Mouse (Mus musculus): ENCODE results near the gene Luc7l3. TPM values are rescaled to one million over a fixed set of nuclear protein-coding genes. Genes with fewer than 3 reads are reported as not detected.

Gene Luc7l3
- polyA plus RNA-seq, 1 experiment: 26.4 TPM

DNA sequence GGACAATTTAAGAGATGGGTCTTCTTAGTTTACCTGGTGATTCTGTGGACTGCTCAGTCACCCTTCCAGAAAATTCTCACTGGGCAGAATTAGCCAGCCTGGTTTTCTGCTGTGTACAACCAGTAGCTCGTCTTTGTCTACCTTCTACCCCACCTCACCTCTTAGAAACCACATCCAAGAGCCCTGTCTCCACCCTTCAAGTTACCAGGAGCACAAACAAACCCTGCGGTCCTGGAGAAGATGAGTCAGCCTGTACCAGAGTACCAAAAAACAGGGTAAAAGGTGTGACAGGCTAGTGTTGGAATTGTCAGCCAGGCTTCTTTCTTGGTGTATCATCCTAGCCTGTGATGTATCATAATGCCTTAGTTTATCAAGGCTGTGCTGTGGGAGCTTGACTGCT, 46.1 kb downstream of the Luc7l3 start:
- WGBS: 18% methylated on average over 2 of the region's 2 CpGs
- no peak for DNase-seq
- TF ChIP-seq POLR2A (IDR thresholded peaks at IDR 0.05; ENCODE audit: control insufficient read depth, extremely low read depth, insufficient read depth, low read length, poor library complexity): no peak
- no peak for TF ChIP-seq CTCF (IDR thresholded peaks at IDR 0.05; ENCODE audit: borderline replicate concordance, control insufficient read depth, extremely low read depth, insufficient read depth, low read length, poor library complexity)
- Histone ChIP-seq H3K27ac (ENCODE audit: control insufficient read depth, insufficient read depth, low read length) (no peak overlapping the region), H3K36me3 (ENCODE audit: control insufficient read depth, insufficient read depth, low read length) (no peaks in the 10 kb centered on the region), H3K4me1 (replicated peaks; ENCODE audit: control insufficient read depth, insufficient read depth, low read length) (peaks cover 12% of the 10 kb centered on the region; the same call in 1 of the 2 replicates), H3K27me3 (ENCODE audit: control insufficient read depth, insufficient read depth, low read length) (no peaks in the 10 kb centered on the region), H3K4me3 (ENCODE audit: control insufficient read depth, insufficient read depth, low read length) (no peak overlapping the region)

DNA sequence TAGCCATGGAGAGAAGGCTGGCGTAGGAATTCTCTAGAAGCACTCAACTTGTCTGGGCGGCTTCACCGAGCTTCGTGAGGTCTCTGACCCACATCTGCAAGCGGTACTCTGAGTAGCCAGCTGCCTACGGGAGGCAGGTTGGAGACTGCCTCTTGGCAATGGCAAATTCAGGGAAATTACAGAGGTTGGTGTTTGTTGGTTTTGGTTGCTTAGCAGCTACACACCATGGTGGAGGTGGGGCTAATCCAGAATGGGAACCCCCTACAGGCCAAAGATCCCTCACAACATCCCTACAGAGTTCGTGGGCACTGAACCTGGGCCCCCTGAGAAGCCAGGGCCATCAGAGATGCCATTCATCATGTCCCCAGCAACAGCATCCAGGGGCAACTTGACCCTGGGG, 46.6 kb downstream of the Luc7l3 start:
- WGBS: 87% methylated on average over 7 of the region's 7 CpGs
- no peak for DNase-seq
- no peak overlapping the region for H3K27ac ChIP-seq (ENCODE audit: control insufficient read depth, insufficient read depth, low read length)
- H3K4me1 ChIP-seq (replicated peaks; ENCODE audit: control insufficient read depth, insufficient read depth, low read length): peaks cover 12% of the 10 kb centered on the region; the same call in 1 of the 2 replicates
- TF ChIP-seq CTCF (IDR thresholded peaks at IDR 0.05; ENCODE audit: borderline replicate concordance, control insufficient read depth, extremely low read depth, insufficient read depth, low read length, poor library complexity): no peak
- no peak for TF ChIP-seq POLR2A (IDR thresholded peaks at IDR 0.05; ENCODE audit: control insufficient read depth, extremely low read depth, insufficient read depth, low read length, poor library complexity)
- H3K36me3 ChIP-seq (ENCODE audit: control insufficient read depth, insufficient read depth, low read length): no peaks in the 10 kb centered on the region
- no peaks in the 10 kb centered on the region for H3K27me3 ChIP-seq (ENCODE audit: control insufficient read depth, insufficient read depth, low read length)
- H3K4me3 ChIP-seq (ENCODE audit: control insufficient read depth, insufficient read depth, low read length): no peak overlapping the region

- TF ChIP-seq CTCF (IDR thresholded peaks at IDR 0.05; ENCODE audit: borderline replicate concordance, control insufficient read depth, extremely low read depth, insufficient read depth, low read length, poor library complexity): no peak
- TF ChIP-seq POLR2A (IDR thresholded peaks at IDR 0.05; ENCODE audit: control insufficient read depth, extremely low read depth, insufficient read depth, low read length, poor library complexity): no peak
- no peak overlapping the region for H3K4me3 ChIP-seq (ENCODE audit: control insufficient read depth, insufficient read depth, low read length)
- H3K27ac ChIP-seq (ENCODE audit: control insufficient read depth, insufficient read depth, low read length): no peak overlapping the region
- H3K27me3 ChIP-seq (ENCODE audit: control insufficient read depth, insufficient read depth, low read length): no peaks in the 10 kb centered on the region
- peaks cover 12% of the 10 kb centered on the region; the same call in 1 of the 2 replicates for H3K4me1 ChIP-seq (replicated peaks; ENCODE audit: control insufficient read depth, insufficient read depth, low read length)
- H3K36me3 ChIP-seq (ENCODE audit: control insufficient read depth, insufficient read depth, low read length): no peaks in the 10 kb centered on the region
- 91% methylated on average over 10 of the region's 10 CpGs for WGBS
- no peak for DNase-seq
Observed at GRCm38 (mm10) chr11:94274206-94274867, 47.5 kb downstream of the Luc7l3 start.

DNA sequence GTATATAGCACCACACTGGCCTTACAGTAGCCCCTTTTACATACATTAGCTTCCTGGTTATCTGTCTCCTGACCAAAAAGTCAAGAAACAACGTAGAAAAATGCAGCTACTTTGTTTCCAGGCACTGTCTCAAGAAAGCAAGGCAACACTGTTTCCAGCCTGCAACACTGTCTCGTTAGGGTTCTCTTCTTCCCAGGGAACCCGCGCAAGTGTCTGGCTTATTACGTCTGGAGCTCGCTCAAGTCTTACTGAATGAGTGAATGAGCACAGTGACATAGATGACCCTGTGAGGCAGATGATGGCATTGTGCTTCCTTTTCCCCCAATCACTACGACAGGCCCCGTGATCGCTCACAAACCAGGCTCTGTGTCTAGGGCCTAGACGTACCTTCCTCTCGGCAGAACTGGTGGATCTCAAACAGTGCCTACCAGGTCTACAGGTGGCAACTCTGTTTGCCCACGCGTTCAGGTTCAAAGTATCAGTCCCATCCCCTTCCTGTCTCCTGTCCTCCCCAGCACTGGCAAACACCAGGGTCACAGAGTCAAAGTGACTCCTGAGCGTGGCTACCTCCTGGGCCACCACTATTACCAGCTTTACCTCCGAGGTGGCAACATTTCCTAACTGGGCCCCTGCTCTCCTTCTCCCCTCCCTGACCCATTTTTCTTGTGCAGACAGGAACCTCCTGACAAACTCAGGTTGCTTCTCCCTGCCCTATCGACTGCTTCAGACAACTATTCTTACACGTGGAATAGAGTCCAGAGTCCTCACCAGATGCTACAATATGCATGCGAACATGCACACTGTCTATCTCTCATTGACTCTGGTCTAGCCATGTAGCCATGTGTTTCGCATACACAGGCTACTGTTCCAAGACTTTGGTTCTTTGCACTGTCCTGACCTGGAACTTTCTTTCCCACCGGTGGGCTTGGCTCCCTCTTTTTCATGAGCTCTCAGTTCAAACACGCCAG, 48.5 kb downstream of the Luc7l3 start:
- TF ChIP-seq CTCF (IDR thresholded peaks at IDR 0.05; ENCODE audit: borderline replicate concordance, control insufficient read depth, extremely low read depth, insufficient read depth, low read length, poor library complexity) (no peak), POLR2A (IDR thresholded peaks at IDR 0.05; ENCODE audit: control insufficient read depth, extremely low read depth, insufficient read depth, low read length, poor library complexity) (no peak)
- no peaks in the 10 kb centered on the region for H3K36me3 ChIP-seq (ENCODE audit: control insufficient read depth, insufficient read depth, low read length)
- H3K4me1 ChIP-seq (replicated peaks; ENCODE audit: control insufficient read depth, insufficient read depth, low read length): peaks cover 12% of the 10 kb centered on the region; the same call in 1 of the 2 replicates
- H3K4me3 ChIP-seq (ENCODE audit: control insufficient read depth, insufficient read depth, low read length): no peak overlapping the region
- WGBS: 96% methylated on average over 21 of the region's 21 CpGs
- no peak for DNase-seq
- H3K27me3 ChIP-seq (ENCODE audit: control insufficient read depth, insufficient read depth, low read length): no peaks in the 10 kb centered on the region
- no peak overlapping the region for H3K27ac ChIP-seq (ENCODE audit: control insufficient read depth, insufficient read depth, low read length)

DNA sequence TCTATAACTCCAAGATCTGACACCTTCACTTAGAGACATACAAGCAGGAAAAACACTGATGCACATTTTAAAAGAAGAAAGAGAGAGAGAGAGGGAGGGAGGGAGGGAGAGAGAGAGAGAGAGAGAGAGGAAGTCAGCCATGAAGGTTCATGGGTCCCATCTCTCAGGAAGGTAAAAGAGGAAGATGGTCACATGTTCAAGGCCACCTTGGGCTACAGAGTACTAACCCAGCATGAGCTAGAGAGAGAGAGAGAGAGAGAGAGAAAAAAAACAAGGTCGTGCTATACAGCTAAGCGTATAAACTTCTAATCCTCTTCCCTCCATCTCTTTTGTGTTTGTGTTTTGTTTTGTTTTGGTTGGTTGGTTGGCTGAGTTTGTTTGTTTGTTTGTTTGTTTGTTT, 50.8 kb downstream of the Luc7l3 start:
- Histone ChIP-seq H3K4me3 (ENCODE audit: control insufficient read depth, insufficient read depth, low read length) (no peak overlapping the region), H3K27ac (ENCODE audit: control insufficient read depth, insufficient read depth, low read length) (no peak overlapping the region), H3K4me1 (replicated peaks; ENCODE audit: control insufficient read depth, insufficient read depth, low read length) (peaks cover 5% of the 10 kb centered on the region; the same call in 1 of the 2 replicates), H3K36me3 (ENCODE audit: control insufficient read depth, insufficient read depth, low read length) (no peaks in the 10 kb centered on the region), H3K27me3 (ENCODE audit: control insufficient read depth, insufficient read depth, low read length) (no peaks in the 10 kb centered on the region)
- WGBS: 66% methylated on average over 2 of the region's 2 CpGs
- TF ChIP-seq POLR2A (IDR thresholded peaks at IDR 0.05; ENCODE audit: control insufficient read depth, extremely low read depth, insufficient read depth, low read length, poor library complexity) (no peak), CTCF (IDR thresholded peaks at IDR 0.05; ENCODE audit: borderline replicate concordance, control insufficient read depth, extremely low read depth, insufficient read depth, low read length, poor library complexity) (no peak)
- DNase-seq: no peak

GRCm38 (mm10) chr11:94269906-94270305, 51.9 kb downstream of the Luc7l3 start:
- WGBS: 98% methylated on average over 7 of the region's 7 CpGs
- no peak for DNase-seq

More at GRCm38 (mm10) chr11:94269906-94270305, 51.9 kb downstream of the Luc7l3 start:
- TF ChIP-seq CTCF (IDR thresholded peaks at IDR 0.05; ENCODE audit: borderline replicate concordance, control insufficient read depth, extremely low read depth, insufficient read depth, low read length, poor library complexity) (no peak), POLR2A (IDR thresholded peaks at IDR 0.05; ENCODE audit: control insufficient read depth, extremely low read depth, insufficient read depth, low read length, poor library complexity) (no peak)
- Histone ChIP-seq H3K4me1 (replicated peaks; ENCODE audit: control insufficient read depth, insufficient read depth, low read length) (peaks cover 5% of the 10 kb centered on the region; the same call in 1 of the 2 replicates), H3K36me3 (ENCODE audit: control insufficient read depth, insufficient read depth, low read length) (no peaks in the 10 kb centered on the region), H3K27ac (ENCODE audit: control insufficient read depth, insufficient read depth, low read length) (no peak overlapping the region), H3K27me3 (ENCODE audit: control insufficient read depth, insufficient read depth, low read length) (no peaks in the 10 kb centered on the region), H3K4me3 (ENCODE audit: control insufficient read depth, insufficient read depth, low read length) (no peak overlapping the region)
